Mouse (Mus musculus): ENCODE measurements around the gene Slu7. TPM values are rescaled to one million over a fixed set of nuclear protein-coding genes. Genes with fewer than 3 reads are reported as not detected.

The Slu7 gene
- total RNA-seq, 2 experiments from 2014 or later: 28.9 to 31.5 TPM

DNA sequence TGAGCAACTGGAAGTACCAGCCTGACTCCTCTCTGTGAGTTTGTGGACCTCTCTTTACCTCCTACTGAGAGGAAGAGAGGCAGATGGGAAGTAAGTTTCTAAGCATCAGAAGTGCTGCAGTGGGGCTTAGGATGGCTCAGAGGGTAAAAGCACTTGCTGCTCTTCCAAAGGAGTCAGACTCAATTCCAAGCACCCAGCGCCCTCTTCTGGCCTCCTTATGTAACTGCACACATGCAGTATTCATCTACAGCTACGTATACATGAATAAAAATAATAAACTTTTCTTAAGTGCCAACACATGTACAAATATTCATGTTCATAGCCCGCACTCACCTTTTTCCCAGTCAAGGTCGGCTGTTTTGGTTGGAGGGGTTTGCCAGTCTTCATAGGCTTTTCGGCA, 9.2 kb upstream of the Slu7 start:
- no peak for DNase-seq

DNA sequence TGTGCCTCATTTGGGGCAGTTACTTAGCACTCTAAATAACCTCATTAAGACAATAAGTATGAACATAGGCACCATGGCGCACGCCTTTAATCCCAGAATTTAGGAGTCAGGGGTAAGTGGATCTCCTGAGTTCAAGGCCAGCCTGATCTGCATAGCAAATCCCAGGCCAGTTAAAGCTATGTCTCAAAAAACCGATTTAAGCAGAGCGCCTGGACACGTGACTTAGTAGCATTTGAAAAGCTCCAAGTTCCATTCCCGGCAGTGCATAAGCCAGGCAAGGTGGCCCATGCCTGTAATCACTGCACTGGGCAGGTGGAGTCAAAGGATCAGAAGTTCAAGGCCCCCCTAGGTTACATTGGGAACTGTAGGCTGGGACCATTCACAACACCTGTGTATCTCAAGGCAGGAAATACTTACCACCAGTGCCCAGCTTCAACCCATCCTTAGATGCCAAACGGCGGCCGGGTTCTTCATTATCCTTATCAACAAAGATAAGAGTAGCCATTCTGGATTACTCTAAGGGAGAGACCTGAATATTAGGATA, 8.3 kb upstream of the Slu7 start:
- DNase-seq: no peak

DNA sequence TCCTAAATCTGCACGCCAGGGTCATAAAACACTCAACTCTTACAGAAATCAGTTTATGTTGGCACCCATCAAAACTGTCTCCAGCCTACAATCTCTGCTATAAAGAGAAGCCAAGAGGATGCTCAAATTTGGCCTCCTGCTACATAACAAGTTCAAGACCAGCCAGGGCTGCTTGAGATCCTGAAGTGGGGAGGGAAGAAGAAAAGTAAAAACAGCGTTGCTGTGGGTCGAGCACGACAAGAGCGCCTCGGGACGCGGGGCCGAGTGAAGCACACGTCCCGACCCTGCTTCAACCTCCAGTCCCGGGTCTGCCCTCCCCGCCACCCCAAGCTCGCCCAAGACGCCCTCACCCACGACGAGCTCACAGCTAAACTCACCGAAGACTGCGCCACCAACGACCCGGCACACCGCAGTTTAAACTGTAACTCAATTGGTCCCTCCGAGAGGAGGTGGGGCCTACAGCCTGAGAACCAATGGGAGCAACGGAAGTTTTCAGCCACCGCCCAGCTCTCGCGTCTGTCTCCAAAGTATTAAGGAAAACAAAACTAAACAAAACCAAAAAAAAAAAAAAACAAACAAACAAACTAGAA, 7.6 kb upstream of the Slu7 start, which contains the start of gene Pttg1:
Gene Pttg1 (minus strand): TSS at position 428 of the 590 bp plus-strand sequence.
- DNase-seq: peak; percentile 61

DNA sequence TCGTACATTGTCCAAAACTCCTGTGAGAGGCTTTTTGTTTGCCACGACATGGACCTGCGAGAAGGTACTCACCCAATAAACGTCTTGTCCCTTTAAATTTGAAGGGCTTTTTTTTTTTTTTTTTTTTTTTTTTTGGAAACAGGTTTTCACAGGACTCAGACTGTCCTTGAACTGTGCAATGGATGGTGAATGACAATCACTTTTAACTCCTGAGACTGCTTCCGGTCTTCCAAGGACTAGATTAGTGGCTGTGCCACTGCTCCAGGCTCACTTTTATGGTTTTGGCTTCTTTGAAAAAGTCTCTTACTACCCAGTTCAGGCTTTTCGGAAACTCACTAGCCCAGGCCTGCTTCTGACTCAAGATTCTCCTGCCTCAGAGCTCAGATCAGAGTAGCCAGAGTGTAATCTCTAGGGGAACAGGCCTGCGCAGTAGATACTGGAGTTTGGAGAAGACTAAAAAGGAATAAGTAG, 7.1 kb upstream of the Slu7 start:
- DNase-seq: no peak

DNA sequence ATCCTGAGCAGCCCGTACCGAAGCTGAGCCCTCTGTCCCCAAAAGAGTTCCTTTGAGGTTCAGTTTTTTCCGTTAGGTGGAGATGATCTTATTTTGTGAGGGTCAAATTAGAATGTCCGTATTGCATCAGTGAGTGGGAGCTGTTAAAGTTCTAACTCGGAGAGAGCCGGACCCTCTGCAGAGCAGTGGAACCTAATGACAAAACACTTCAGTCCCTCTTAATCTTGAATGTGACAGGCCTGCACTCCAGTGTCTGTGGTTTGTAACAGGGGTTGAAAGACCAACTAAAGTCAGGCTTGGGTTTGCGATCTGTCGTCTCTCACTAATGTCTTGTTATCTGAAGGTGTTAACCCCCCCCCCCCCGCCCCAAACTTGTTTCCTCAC, 472 bp downstream of the Slu7 start:
- DNase-seq: no peak

DNA sequence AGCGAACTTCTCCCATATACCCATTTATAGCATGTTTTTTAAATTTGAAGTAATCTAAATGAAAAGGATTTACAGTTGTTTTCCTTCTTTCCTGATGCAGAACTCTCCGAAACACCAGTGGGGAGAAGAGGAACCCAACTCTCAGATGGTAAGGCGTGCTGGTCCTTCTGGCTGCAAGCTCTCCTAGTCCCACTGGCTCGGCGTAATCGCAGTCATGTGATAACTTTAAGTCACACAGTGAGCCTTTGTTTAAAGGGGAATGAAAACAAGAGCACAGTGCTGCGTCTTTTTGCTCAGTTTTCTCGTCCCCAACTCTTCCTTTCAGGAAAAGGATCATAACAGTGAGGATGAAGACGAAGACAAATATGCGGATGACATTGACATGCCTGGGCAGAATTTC, 7.6 kb downstream of the Slu7 start:
- no peak for DNase-seq

DNA sequence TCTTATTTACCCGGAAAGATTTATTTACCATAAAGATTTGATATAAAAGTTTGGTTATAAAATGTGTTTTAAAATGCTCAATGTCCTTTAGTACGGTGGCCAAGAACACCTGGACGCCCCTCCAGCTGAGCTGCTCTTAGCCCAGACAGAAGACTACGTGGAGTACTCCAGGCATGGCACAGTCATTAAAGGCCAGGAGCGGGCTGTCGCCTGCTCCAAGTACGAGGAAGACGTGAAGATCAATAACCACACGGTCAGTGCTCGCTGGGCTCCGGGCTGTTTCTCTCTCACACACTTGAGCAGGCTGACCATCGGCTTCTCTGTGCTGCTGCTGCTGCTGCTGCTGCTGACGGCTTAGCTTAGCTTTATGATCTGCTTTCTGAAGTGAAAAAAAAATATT, 9.6 kb downstream of the Slu7 start:
- DNase-seq: no peak

DNA sequence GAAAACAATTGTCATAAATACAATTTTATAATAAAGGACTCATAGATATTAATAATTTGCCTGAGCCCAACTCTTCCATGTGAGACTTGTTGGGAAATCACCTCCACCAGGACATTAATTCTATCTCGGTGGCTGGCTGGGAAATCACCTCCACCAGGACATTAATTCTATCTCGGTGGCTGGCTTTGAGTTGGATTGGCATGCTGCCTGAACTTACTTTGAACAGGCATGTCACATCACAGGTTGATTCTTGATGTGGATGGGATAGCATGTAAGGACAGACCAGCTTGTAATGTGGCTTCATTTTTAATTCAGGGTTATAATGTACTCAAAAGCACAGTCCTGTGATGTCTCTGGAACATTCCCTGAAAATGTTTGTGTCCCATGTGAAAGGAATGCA, 16.4 kb downstream of the Slu7 start:
- DNase-seq: no peak

DNA sequence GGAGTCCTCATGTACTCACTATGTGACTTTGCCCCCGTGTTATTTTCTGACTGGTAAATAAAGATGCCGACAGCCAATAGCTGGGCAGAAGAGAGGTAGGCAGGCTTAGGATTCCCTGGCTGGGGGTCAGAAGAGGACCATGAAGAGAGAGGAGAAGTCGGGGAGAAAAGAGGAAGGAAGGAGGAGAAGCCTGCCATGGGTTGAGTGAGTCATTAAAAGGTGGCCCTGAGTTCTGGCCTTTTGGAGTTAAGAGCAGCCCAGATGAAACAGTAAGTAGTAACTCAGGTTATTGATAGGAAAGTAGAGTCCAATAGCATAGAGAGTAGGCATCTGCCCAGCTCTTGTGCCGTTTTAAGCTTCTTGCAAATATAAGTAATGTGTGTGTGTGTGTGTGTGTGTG, 17.8 kb downstream of the Slu7 start:
- DNase-seq: no peak

DNA sequence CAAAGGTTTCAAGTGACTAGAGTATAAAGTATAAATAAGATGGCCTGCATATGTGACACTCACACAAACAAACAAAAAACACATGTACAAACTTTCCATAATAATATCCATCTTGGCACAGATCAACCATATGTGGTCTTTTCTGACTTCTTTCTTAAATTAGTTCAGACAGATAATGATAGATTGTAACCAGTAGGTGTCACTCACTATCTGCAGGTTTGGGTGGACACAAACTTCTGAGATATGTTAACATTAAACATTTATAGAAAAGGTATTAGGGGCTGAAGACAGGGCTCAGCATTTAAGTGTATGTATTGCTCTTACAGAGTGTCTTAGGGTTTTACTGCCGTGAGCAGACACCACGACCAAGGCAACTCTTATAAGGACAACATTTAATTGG, 18.7 kb downstream of the Slu7 start:
- no peak for DNase-seq

DNA sequence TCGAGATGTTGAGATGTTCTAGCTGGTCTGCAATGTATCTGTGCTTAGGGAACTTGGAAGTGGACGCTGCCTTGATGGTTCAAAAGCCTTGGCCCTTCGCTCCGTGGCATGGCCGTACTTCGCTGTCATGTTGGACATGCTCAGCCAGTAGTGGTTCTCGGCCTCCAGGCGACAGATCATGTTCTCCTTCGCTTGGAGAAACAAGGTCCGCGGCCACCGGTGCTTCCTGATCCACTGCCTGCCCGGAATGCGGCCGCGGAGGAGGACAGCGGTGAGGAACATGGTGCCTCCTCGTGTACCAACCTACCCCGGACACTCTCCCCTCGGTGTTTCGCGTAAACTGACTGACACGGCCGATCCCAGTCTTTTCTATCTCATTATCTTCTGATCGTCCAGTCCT, 29.7 kb downstream of the Slu7 start:
- no peak for DNase-seq

DNA sequence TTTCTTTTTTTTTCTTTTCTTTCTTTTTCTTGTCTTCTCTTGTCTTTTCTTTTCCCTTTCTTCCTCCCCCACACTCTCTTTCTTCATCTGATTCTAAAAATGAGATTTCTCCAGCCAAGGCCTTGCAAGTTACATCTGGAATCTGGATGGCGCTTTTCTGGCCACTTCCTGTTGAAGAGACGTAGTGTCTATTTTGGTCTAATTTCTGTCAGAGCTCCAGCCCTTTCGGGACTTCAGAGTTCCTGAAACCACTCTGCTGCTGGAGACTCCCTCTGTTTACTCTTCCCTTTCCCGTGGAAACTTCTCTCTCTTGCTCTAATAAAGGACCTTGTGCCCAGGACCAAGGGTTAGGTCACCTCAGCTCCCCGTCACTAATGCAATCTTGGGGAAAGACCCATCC, 36.6 kb downstream of the Slu7 start:
- DNase-seq: no peak

DNA sequence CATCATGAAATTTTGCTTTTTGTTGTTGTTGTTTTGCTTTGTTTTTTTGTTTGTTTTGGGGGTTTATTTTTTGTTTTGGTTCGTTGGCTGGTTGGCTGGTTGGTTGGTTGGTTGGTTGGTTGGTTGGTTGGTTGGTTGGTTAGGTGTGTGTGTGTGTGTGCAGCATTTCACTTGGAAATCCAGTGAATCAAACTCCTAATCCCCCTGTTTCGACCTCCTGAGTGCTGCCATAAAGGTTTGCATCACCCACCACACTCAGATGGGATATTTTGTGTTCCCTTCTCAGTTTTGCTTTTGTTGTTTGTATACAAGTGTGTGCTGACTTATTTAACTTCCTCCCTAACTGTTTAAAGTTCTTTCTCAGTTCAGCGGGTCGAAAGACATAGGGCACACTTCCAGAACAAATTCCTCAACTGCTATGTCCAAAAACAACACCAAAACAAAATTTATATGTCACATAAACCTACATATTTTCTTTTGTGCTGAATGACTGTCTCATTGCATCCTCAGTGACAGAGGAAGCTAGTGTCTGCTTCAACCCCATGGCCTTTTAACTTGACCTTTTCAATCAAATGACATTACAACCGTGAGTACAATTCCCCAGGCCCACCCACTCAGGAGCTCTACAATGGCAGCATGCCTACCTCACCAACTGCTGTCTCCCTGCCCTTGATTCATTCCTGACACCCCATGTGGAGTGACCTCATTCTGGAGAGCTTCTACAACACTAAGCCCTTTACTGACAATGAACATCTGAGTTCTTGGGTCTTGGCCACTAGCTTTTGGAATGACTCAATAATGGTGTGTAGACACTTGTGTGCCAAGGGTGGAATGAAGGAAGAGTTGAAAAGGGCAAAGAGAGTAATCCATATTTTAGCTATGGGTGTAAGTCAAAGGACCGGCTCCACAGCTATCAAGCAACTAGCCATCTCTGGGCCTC, 37.6 kb downstream of the Slu7 start:
- no peak for DNase-seq

DNA sequence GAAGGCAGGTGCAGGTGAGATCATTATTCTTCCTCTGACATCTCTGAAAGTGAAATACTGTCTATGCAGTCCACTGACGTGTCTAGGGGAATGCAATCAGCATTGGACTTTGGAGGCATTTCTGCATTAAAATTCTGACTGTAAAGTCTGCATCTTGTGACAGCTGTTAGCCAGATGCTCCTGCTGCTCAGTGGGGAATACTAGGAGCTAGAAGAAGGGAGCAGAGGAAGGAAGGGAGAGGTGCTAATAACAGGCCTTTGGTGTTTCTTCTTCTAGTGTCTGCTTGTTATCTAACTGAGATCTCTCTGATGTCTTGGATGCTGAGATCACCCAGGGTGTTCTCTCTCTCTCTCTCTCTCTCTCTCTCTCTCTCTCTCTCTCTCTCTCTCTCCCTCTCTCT, 39.6 kb downstream of the Slu7 start:
- no peak for DNase-seq

DNA sequence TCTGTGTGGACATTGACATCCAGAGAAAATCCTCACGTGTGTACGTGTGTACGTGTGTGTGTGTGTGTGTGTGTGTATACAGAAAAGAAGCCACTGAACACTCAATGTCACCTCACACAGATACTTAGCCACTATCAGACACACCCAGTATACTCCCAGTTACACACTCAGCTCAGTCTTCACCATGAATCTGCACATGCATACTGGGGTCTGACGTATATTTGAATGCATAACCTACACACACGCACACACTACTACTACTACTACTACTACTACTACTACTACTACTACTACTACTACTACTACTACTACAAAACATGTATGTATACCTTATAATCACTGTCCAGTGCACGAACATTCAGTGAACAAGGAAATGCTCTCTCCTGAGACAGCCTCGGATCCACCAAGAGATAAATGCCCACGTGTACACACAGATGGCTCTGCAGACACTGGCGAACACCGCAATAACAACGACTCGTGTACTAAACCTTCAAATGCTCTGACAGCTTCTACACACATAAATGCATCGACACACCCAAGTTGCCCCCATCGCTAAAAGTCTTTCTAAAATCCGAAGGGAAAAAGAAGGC, 40.2 kb downstream of the Slu7 start:
- no peak for DNase-seq

DNA sequence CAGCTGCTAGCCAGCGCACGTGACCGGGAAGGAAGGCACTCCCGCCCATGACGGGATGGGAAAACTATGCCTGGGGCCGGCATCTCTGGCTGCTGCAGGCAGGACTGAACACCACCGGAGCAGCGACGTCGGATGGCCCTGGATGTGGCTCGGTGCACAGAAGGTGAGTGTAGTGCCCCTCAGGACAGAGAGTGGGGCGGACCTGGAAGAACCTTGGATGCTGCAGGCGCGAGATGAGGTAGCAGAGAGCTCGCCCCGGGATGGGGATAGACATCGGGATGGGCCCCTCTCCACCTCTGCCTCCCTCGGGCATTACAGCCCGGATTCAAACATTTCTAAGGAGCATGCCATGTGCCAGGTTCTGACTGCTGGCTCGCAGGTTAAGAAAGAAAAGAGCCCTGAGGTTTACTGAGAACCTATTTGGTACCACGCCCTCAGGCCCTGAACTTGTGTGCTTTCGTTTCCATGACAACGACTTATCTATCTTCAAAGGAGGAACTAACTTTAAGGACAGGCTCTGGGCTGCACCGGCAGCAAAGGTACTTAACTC, 40.8 kb downstream of the Slu7 start, which contains the start of gene C1qtnf2:
Gene C1qtnf2 (plus strand): TSS at position 52 of the 550 bp plus-strand sequence.
- peak; percentile 63 for DNase-seq

DNA sequence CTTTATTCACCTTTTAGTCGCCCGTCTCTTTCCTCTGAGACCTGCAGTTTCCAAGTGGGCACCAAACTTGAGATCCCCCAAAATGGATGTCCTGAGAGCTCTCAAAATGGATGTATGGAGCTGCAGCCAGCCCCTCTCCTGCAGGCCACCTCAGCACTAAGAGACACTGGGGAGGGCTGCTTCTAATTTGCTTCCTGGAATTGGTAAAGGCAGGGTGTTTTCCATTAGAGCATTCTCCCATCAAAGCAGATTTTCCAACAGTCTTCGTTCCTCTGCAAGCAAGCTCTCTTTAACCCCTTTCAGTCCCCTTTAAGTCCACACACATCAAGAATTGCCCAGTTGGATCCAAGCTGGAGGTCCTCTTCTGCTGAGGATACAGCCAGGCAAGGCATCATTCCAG, 45.8 kb downstream of the Slu7 start:
- no peak for DNase-seq

DNA sequence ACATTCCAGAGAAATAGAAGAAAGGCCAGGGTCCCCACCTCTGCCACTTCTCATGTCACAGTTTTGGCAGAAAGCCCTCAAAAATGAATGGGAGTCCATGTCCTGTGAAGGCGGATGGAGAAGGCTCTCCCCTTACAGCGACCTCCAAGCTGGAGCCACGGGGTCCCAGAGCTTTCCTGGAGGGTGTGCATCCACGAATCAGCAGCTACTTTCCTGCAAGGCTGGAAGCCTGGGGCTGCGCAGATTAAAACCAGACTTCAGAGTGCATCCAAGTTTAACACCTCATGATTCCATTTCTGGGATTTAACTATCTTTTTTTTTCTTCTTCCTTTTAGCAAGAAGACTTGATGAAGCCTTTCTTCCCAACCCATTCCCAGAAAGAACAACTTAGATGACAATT, 47.0 kb downstream of the Slu7 start:
- DNase-seq: no peak

DNA sequence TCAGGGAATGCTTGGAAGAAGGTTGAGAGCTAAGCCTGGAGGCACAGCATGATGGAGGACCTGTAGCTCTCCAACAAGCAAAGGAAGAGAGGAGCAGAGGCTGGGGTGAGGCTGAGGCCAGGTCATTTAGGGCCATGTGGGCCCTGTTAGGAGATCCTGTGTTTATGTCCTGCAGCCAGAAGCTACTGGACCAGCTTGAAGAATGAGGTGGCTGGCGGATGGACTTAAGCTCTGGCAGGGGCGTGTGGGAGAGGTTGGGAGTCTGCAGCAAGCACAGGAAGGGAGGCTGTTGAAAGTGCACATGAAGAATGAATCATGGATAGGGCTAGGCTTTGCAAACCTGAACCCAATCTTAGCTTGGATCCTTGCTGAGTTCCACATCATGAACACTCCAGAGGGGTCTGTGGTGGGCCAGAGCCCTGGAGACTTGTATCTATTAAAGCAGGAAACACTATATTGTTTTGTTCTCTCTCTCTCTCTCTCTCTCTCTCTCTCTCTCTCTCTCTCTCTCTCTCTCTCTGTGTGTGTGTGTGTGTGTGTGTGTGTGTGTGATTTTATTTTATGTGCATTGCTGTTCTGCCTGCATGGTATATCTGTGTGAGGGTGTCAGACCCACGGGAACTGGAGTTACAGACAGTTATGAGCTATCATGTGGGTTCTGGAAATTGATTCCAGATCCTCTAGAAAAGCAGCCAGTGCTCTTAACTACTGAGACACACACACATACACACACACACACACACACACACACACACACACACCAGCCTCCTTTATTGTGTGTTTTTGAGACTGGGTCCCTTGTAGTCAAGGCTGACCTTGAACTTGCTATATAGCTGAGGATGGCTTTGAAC, 48.4 kb downstream of the Slu7 start:
- no peak for DNase-seq

DNA sequence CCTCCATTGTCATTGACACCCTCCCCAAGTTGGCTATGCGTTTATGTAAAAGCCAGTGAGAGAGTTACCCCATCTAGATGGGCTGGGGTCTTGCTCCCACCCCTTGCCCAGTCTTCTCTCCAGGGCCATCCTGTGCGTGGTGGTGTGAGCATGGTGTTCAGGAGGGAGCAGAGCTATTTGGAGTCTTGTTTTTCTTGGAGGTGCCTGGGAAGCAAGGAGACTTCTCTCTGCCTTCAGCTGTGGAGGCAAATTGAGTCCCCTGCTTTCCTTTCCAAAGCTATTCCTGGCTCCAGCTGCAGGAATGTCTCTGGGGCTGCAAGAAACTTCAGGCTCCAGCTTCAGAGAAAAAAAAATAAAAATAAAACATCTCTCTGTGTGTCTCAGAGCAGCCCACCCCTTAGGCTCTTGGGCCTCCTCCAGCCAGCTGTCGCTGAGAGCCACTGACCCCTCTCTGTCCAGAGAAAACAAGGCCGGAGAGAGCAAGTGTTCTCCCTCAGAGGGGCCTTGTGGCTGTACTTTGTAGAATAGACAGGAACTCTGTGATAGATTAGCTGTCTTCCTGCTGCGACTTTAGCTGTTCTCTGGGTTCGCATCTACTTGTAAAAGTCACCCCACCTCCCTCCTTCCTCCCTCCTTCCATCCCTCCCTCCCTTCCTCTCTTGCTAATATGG, 49.7 kb downstream of the Slu7 start:
- DNase-seq: peak; percentile 45

DNA sequence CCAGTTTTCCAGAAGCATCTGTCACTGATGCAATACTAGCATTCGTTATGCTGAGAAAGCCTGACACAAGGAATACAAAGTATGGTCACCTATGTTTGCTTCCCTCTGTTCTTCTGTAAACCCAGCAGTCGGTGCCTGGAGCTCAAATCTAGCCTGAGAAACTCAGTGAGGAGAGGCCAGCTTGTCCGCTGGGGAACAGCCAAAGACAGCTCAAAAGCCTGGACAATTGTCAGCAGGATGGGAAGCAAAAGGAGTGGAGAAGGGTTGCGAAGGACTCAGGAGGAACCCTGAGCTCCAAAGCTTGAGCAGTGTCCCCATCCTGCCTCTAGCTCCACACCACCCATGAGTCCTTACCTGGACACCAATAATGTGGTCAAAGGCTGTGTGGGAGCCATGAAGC, 50.5 kb downstream of the Slu7 start:
- DNase-seq: no peak

Measured in gastrocnemius, postnatal 10 days (tissue).